Mouse (Mus musculus): Measurements from ENCODE around the gene Crebl2. TPM values are rescaled to one million over a fixed set of nuclear protein-coding genes. Genes with fewer than 3 reads are reported as not detected.

Crebl2 gene
- polyA plus RNA-seq, 1 experiment, result 32.2 TPM

DNA sequence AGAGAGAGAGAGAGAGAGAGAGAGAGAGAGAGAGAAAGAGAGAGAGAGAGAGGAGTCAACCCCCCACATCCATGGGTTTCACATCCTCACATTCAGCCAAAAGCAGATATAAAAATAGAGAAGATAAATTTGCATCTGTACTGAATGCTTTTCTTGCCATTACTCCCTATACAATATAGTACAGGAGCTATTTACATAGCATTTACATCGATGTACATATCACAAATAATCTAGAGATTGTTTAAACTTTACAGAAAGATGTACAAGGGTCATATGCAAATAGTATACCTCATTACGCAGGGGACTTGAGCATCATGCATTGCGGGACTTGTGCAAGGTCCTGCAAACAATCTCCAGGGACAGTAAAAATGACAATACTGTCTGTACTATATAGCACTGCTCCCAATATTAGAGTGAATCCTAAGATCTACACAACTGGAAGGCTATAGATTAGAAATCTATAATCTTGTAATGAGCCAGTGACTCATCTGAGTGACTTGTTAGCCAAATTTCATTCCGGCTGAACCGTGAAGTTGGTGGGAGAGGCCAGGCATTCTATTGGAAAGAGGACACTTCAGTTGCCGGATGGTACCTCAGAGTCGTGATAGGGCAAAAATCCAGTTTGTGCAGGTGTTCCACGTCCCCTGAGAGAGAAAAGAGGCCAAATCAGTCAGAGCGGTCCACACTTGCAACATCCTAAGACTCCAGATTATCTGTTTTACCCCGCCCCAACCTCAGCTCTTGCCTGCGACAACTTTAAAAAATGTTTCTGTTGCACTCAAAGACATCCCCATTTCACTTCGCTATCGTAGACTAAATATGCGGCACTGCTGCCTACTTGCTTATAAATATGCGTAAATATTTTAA is 66.8 kb downstream of the Crebl2 start:
- Histone ChIP-seq H3K4me1 (ENCODE audit: control insufficient read depth, insufficient read depth, low read length) (no peaks in the 10 kb centered on the region), H3K4me3 (ENCODE audit: insufficient read depth, low read length) (no peak overlapping the region; the same call in 1 of the 2 replicates), H3K27ac (ENCODE audit: insufficient read depth, low read length) (no peak overlapping the region)
- TF ChIP-seq CTCF (IDR thresholded peaks at IDR 0.05; ENCODE audit: extremely low read depth, insufficient read depth, low read length) (no peak), POLR2A (IDR thresholded peaks at IDR 0.05; ENCODE audit: extremely low read depth, insufficient read depth, low read length) (no peak)

DNA sequence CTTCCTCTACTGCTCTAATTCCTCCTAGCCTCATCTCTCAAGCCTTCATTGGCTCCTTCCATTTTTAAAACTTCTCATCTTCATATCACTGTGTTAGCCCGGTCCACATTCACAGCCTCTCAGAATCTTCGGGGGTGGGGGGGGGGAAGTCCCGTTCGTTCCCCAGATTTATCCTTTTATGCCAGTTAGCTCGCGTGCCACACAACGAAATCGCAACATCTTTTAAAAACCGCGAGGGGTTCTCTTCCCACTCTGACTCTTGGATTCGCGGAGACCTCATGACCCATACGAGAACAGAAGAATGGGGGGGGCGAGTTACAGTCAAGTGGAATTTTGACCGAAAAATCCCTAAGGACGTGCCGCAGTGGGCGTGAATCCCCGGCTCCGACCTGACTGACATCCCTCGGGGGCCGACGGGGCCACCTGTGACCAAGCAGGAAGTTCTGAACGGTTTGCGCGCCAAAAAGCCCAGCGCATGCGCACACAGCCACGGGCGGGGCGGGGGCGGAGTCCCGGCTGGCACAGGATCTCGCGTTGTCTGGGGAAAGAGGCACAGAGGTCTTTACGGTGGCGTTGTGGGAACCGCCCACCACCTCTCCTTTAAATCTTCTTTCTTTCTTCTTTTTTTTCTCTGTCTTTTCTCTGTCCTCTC is 67.6 kb downstream of the Crebl2 start:
- Histone ChIP-seq H3K27ac (ENCODE audit: insufficient read depth, low read length) (peak overlapping the region; percentile 99), H3K4me1 (ENCODE audit: control insufficient read depth, insufficient read depth, low read length) (no peaks in the 10 kb centered on the region), H3K4me3 (ENCODE audit: insufficient read depth, low read length) (peak overlapping the region; percentile 74)
- peak; percentile 85 for TF ChIP-seq POLR2A (IDR thresholded peaks at IDR 0.05; ENCODE audit: extremely low read depth, insufficient read depth, low read length)
- TF ChIP-seq CTCF (IDR thresholded peaks at IDR 0.05; ENCODE audit: extremely low read depth, insufficient read depth, low read length), result no peak

DNA sequence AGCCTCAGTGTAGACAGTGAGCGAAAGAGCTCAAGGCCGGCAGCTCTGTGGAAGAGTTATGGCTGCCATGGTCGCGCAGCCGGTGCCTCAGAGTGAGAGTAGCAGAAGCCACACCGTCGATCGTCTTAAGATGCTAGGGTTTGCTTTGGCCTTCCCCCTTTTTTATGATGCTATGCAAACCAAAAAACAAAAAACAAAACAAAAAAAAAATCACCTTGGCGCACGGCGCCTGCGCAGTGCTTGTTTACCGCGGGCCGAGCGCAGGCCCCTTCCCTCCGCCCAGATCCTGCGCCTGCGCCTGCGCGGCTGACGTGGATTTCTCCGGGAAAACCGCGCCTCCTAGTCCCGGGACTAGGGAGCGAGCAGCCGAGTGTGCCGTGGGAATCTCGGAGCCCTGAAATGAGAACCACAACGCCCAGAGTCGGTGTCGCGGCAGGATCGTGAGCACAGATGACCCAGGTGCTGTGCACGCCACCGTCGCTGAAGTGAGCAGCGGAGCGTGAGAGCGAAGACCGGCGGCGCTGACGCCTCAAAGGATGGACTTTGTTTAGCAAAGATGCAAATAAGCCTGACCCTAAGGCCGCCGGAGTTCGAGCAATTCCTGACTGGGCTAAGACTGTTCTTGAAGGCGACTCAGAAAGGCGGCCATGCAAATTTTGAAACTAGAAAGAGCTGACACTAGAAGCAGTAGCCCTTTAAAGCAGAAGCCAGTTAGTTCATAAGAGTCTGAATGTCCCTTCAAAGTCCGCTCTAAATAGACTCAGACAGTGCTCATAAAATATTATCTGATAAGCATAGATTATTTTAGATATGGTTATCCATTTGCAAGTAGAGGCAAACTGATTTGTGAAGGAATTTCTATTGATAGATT is 68.4 kb downstream of the Crebl2 start, which contains the start of gene Gpr19:
Gene Gpr19, minus strand, starts transcription at position 484 of the 871 bp plus-strand sequence.
- peak; percentile 96 for TF ChIP-seq POLR2A (IDR thresholded peaks at IDR 0.05; ENCODE audit: extremely low read depth, insufficient read depth, low read length)
- no peak for TF ChIP-seq CTCF (IDR thresholded peaks at IDR 0.05; ENCODE audit: extremely low read depth, insufficient read depth, low read length)
- peak within 1 kb of the TSS; percentile 99 for H3K27ac ChIP-seq (ENCODE audit: insufficient read depth, low read length)
- H3K4me3 ChIP-seq (ENCODE audit: insufficient read depth, low read length), result peak within 1 kb of the TSS; percentile 74
- H3K4me1 ChIP-seq (ENCODE audit: control insufficient read depth, insufficient read depth, low read length), result no peaks in the 10 kb centered on the region

- TF ChIP-seq CTCF (IDR thresholded peaks at IDR 0.05; ENCODE audit: extremely low read depth, insufficient read depth, low read length), result no peak
- no peak for TF ChIP-seq POLR2A (IDR thresholded peaks at IDR 0.05; ENCODE audit: extremely low read depth, insufficient read depth, low read length)
- H3K4me1 ChIP-seq (ENCODE audit: control insufficient read depth, insufficient read depth, low read length), result no peaks in the 10 kb centered on the region
- no peak overlapping the region for H3K4me3 ChIP-seq (ENCODE audit: insufficient read depth, low read length)
- H3K27ac ChIP-seq (ENCODE audit: insufficient read depth, low read length), result no peak overlapping the region
These were observed 73.4 kb downstream of the Crebl2 start for GRCm38 (mm10) chr6:134903368-134903767.

- TF ChIP-seq CTCF (IDR thresholded peaks at IDR 0.05; ENCODE audit: extremely low read depth, insufficient read depth, low read length) (no peak), POLR2A (IDR thresholded peaks at IDR 0.05; ENCODE audit: extremely low read depth, insufficient read depth, low read length) (no peak)
- H3K4me1 ChIP-seq (ENCODE audit: control insufficient read depth, insufficient read depth, low read length), result no peaks in the 10 kb centered on the region
- H3K27ac ChIP-seq (ENCODE audit: insufficient read depth, low read length), result no peak overlapping the region
- H3K4me3 ChIP-seq (ENCODE audit: insufficient read depth, low read length), result no peak overlapping the region
These were observed 74.2 kb downstream of the Crebl2 start for GRCm38 (mm10) chr6:134903891-134904884.

DNA sequence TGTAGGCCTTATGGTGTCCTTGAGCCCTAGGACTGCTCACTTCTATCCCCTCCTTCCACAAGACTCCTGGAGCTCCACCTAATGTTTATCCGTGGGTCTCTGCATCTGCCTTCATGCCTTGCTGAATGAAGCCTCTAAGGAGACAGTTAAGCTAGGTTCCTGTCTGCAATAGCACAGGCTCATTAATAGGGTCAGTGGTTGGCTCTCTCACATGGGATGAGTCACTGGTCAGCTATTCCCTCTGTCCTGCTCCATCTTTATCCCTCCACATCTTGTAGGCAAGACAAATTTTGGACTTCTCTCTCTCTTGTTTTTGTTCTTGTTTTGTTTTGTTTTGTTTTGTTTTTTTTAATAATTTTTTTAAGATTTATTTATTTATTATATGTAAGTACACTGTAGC is 75.9 kb downstream of the Crebl2 start:
- Histone ChIP-seq H3K27ac (ENCODE audit: insufficient read depth, low read length) (no peak overlapping the region), H3K4me3 (ENCODE audit: insufficient read depth, low read length) (no peak overlapping the region), H3K4me1 (ENCODE audit: control insufficient read depth, insufficient read depth, low read length) (no peaks in the 10 kb centered on the region)
- TF ChIP-seq POLR2A (IDR thresholded peaks at IDR 0.05; ENCODE audit: extremely low read depth, insufficient read depth, low read length) (no peak), CTCF (IDR thresholded peaks at IDR 0.05; ENCODE audit: extremely low read depth, insufficient read depth, low read length) (no peak)

Other genes starting within 250 kb of the Crebl2 start
- gene Mansc1, start 197.7 kb upstream of the Crebl2 start, polyA plus RNA-seq (2012; rRNA removed), result 12.2 and 12.9 TPM in 2 replicates
- gene Borcs5, start 190.6 kb upstream of the Crebl2 start, polyA plus RNA-seq (2012; rRNA removed), result 46.7 and 48.0 TPM in 2 replicates
- 8.5 and 9.1 TPM in 2 replicates for gene Dusp16, start 37.5 kb upstream of the Crebl2 start, polyA plus RNA-seq (2012; rRNA removed)
- gene Gpr19, start 68.4 kb downstream of the Crebl2 start, polyA plus RNA-seq (2012; rRNA removed), result 24.4 and 24.5 TPM in 2 replicates
- gene Cdkn1b, start 90.2 kb downstream of the Crebl2 start, polyA plus RNA-seq (2012; rRNA removed), result 20.0 and 20.6 TPM in 2 replicates
- gene Apold1, start 151.6 kb downstream of the Crebl2 start, polyA plus RNA-seq (2012; rRNA removed), result 2.7 and 2.9 TPM in 2 replicates
- 66.6 and 70.8 TPM in 2 replicates for gene Ddx47, start 181.5 kb downstream of the Crebl2 start, polyA plus RNA-seq (2012; rRNA removed)
- gene Gprc5a, start 235.5 kb downstream of the Crebl2 start, polyA plus RNA-seq (2012; rRNA removed), result 0.09 and 0.13 TPM in 2 replicates